Mouse (Mus musculus): ENCODE results near the gene Sox6. TPM values are rescaled to one million over a fixed set of nuclear protein-coding genes. Genes with fewer than 3 reads are reported as not detected.

Gene Sox6
- polyA plus RNA-seq, 1 experiment, result 6.0 TPM

- Histone ChIP-seq H3K27me3 (ENCODE audit: control insufficient read depth, insufficient read depth, low read length) (no peaks in the 10 kb centered on the region), H3K4me1 (ENCODE audit: control insufficient read depth, insufficient read depth, insufficient read length) (no peaks in the 10 kb centered on the region), H3K27ac (ENCODE audit: insufficient read depth, low read length) (no peak overlapping the region), H3K36me3 (ENCODE audit: control insufficient read depth, insufficient read depth, low read length) (no peaks in the 10 kb centered on the region), H3K4me3 (ENCODE audit: extremely low read depth, insufficient read depth, insufficient read length) (no peak overlapping the region)
- TF ChIP-seq CTCF (IDR thresholded peaks at IDR 0.05; ENCODE audit: extremely low read depth, insufficient read depth, insufficient read length, insufficient replicate concordance), result no peak
- TF ChIP-seq POLR2A (IDR thresholded peaks at IDR 0.05; ENCODE audit: low read depth, low read length), result no peak
- no peak for DNase-seq (ENCODE audit: low read depth in 1 of 2, low spot score in 2 of 2)
- WGBS, result 98% methylated on average over 1 of the region's 1 CpGs
Measured at GRCm38 (mm10) chr7:115645272-115645970, 393.2 kb downstream of the Sox6 start.

- Histone ChIP-seq H3K4me3 (ENCODE audit: extremely low read depth, insufficient read depth, insufficient read length) (no peak overlapping the region), H3K27ac (ENCODE audit: insufficient read depth, low read length) (no peak overlapping the region), H3K36me3 (ENCODE audit: control insufficient read depth, insufficient read depth, low read length) (no peaks in the 10 kb centered on the region), H3K4me1 (ENCODE audit: control insufficient read depth, insufficient read depth, insufficient read length) (no peaks in the 10 kb centered on the region), H3K27me3 (ENCODE audit: control insufficient read depth, insufficient read depth, low read length) (no peaks in the 10 kb centered on the region)
- 94% methylated on average over 3 of the region's 3 CpGs for WGBS
- no peak for TF ChIP-seq CTCF (IDR thresholded peaks at IDR 0.05; ENCODE audit: extremely low read depth, insufficient read depth, insufficient read length, insufficient replicate concordance)
- TF ChIP-seq POLR2A (IDR thresholded peaks at IDR 0.05; ENCODE audit: low read depth, low read length), result no peak
- no peak for DNase-seq (ENCODE audit: low read depth in 1 of 2, low spot score in 2 of 2)
Measured at GRCm38 (mm10) chr7:115630691-115631090, 407.9 kb downstream of the Sox6 start.

DNA sequence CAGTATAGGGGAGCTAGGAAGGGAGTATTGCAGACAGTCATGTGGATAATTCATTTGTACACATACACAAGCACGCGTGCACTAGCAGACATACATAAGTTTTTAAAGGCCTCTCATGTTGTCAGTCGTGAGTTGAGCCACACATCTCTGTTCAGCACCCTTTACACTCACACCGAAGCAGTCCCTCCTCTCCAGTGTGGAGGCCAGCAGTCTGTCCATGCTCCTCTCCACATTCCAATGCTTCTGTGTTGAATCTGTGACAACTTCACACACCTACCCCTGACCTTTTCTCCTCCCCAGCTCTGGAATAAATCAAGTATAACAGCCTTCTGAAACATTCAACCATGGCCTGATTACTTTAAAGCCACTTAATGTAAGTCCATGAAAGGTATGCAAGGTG lies 408.3 kb downstream of the Sox6 start:
- WGBS, result 89% methylated on average over 4 of the region's 4 CpGs
- DNase-seq (ENCODE audit: low read depth in 1 of 2, low spot score in 2 of 2), result no peak
- H3K27ac ChIP-seq (ENCODE audit: insufficient read depth, low read length), result no peak overlapping the region
- no peaks in the 10 kb centered on the region for H3K27me3 ChIP-seq (ENCODE audit: control insufficient read depth, insufficient read depth, low read length)
- H3K36me3 ChIP-seq (ENCODE audit: control insufficient read depth, insufficient read depth, low read length), result no peaks in the 10 kb centered on the region
- no peaks in the 10 kb centered on the region for H3K4me1 ChIP-seq (ENCODE audit: control insufficient read depth, insufficient read depth, insufficient read length)
- H3K4me3 ChIP-seq (ENCODE audit: extremely low read depth, insufficient read depth, insufficient read length), result no peak overlapping the region
- TF ChIP-seq CTCF (IDR thresholded peaks at IDR 0.05; ENCODE audit: extremely low read depth, insufficient read depth, insufficient read length, insufficient replicate concordance), result no peak
- no peak for TF ChIP-seq POLR2A (IDR thresholded peaks at IDR 0.05; ENCODE audit: low read depth, low read length)

DNA sequence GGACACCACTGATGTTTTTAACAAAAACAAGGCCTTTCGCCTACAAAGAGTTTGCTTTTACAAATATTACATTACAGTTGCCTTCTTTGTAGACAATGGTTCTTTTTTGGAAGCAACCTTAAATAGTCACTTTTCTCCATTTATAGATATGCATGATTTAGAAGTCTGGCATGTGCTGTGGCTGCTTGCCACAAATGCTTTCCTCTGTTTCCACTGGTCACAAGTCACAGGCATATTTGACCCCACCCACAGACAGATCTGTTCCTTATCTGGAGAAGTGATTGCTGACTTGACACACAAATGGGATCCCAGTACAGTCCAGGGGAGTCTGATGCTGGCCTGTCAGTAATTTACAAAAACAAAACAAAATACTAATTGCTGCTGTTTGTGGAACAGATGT lies 409.8 kb downstream of the Sox6 start:
- Histone ChIP-seq H3K36me3 (ENCODE audit: control insufficient read depth, insufficient read depth, low read length) (no peaks in the 10 kb centered on the region), H3K4me3 (ENCODE audit: extremely low read depth, insufficient read depth, insufficient read length) (no peak overlapping the region), H3K4me1 (ENCODE audit: control insufficient read depth, insufficient read depth, insufficient read length) (no peaks in the 10 kb centered on the region), H3K27ac (ENCODE audit: insufficient read depth, low read length) (no peak overlapping the region), H3K27me3 (ENCODE audit: control insufficient read depth, insufficient read depth, low read length) (no peaks in the 10 kb centered on the region)
- TF ChIP-seq CTCF (IDR thresholded peaks at IDR 0.05; ENCODE audit: extremely low read depth, insufficient read depth, insufficient read length, insufficient replicate concordance) (no peak), POLR2A (IDR thresholded peaks at IDR 0.05; ENCODE audit: low read depth, low read length) (no peak)
- 96% methylated on average over 1 of the region's 1 CpGs for WGBS
- no peak for DNase-seq (ENCODE audit: low read depth in 1 of 2, low spot score in 2 of 2)

GRCm38 (mm10) chr7:115625956-115626355 lies 412.6 kb downstream of the Sox6 start:
- 82% methylated on average over 4 of the region's 4 CpGs for WGBS
- Histone ChIP-seq H3K27me3 (ENCODE audit: control insufficient read depth, insufficient read depth, low read length) (no peaks in the 10 kb centered on the region), H3K36me3 (ENCODE audit: control insufficient read depth, insufficient read depth, low read length) (no peaks in the 10 kb centered on the region), H3K27ac (ENCODE audit: insufficient read depth, low read length) (no peak overlapping the region), H3K4me3 (ENCODE audit: extremely low read depth, insufficient read depth, insufficient read length) (no peak overlapping the region), H3K4me1 (ENCODE audit: control insufficient read depth, insufficient read depth, insufficient read length) (no peaks in the 10 kb centered on the region)
- DNase-seq (ENCODE audit: low read depth in 1 of 2, low spot score in 2 of 2), result no peak
- TF ChIP-seq CTCF (IDR thresholded peaks at IDR 0.05; ENCODE audit: extremely low read depth, insufficient read depth, insufficient read length, insufficient replicate concordance), result no peak
- TF ChIP-seq POLR2A (IDR thresholded peaks at IDR 0.05; ENCODE audit: low read depth, low read length), result no peak

DNA sequence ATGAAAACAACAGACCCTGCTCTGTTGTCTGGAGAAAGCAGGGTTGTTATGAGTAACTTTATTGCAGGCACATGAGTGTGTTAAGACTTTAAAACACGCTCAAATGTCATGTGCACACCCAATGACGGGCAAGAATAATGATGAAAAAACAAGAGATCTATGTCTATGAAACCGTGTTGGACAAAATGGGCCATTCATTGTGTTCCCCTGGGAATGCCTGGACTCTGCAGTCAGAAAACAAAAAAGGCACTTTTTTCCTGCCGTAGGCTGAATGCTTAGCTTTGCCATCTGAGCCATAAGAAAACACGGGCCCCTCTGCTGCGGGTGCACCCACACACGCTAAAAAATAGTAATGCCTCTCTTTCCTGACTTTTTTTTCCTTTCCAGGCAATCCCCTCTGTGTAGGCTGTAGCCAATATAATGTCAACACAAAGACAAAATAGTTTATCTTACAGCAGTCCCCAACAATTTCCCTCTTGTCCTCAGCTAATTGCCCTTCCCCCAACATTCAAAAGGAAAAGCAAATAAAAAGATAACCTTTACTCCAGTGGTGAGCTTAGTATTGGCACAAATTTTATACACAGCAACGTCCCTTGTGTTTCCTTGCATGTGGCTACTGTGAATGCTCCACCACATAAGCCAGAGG lies 413.6 kb downstream of the Sox6 start:
- H3K27me3 ChIP-seq (ENCODE audit: control insufficient read depth, insufficient read depth, low read length), result no peaks in the 10 kb centered on the region
- TF ChIP-seq POLR2A (IDR thresholded peaks at IDR 0.05; ENCODE audit: low read depth, low read length) (no peak), CTCF (IDR thresholded peaks at IDR 0.05; ENCODE audit: extremely low read depth, insufficient read depth, insufficient read length, insufficient replicate concordance) (no peak)
- H3K4me1 ChIP-seq (ENCODE audit: control insufficient read depth, insufficient read depth, insufficient read length), result no peaks in the 10 kb centered on the region
- no peak overlapping the region for H3K4me3 ChIP-seq (ENCODE audit: extremely low read depth, insufficient read depth, insufficient read length)
- H3K36me3 ChIP-seq (ENCODE audit: control insufficient read depth, insufficient read depth, low read length), result no peaks in the 10 kb centered on the region
- WGBS, result 83% methylated on average over 8 of the region's 8 CpGs
- no peak overlapping the region for H3K27ac ChIP-seq (ENCODE audit: insufficient read depth, low read length)
- no peak for DNase-seq (ENCODE audit: low read depth in 1 of 2, low spot score in 2 of 2)

DNA sequence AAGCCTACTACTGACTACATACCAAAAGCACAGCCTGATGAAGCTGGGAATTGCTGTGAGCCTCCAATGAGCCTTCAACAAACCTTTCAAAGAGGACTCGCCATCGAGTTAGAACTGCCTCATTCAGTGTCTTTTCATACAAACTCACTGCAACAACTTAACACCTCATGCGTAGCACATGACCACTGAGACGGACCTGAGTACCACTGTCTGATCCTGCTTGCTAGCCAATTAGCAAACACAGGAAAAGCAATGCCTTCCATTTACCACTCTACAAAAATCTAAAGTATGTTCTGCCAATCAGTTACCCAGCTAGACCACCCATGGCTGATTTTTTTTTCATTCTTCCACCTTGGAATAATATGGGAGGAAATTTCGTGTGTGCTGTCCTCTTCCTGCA lies 414.1 kb downstream of the Sox6 start:
- WGBS, result 85% methylated on average over 5 of the region's 5 CpGs
- no peak overlapping the region for H3K4me3 ChIP-seq (ENCODE audit: extremely low read depth, insufficient read depth, insufficient read length)

More for the DNA sequence above, 414.1 kb downstream of the Sox6 start:
- no peak overlapping the region for H3K27ac ChIP-seq (ENCODE audit: insufficient read depth, low read length)
- H3K27me3 ChIP-seq (ENCODE audit: control insufficient read depth, insufficient read depth, low read length), result no peaks in the 10 kb centered on the region
- no peaks in the 10 kb centered on the region for H3K36me3 ChIP-seq (ENCODE audit: control insufficient read depth, insufficient read depth, low read length)
- no peaks in the 10 kb centered on the region for H3K4me1 ChIP-seq (ENCODE audit: control insufficient read depth, insufficient read depth, insufficient read length)
- TF ChIP-seq CTCF (IDR thresholded peaks at IDR 0.05; ENCODE audit: extremely low read depth, insufficient read depth, insufficient read length, insufficient replicate concordance) (no peak), POLR2A (IDR thresholded peaks at IDR 0.05; ENCODE audit: low read depth, low read length) (no peak)
- no peak for DNase-seq (ENCODE audit: low read depth in 1 of 2, low spot score in 2 of 2)
